Mouse (Mus musculus) myocyte (in vitro differentiated cells): ENCODE data around the gene Asna1.

Source experiments
- CEBPB ChIP-seq: IDR thresholded peaks from 2 replicates; pipeline ENCODE4 v1.6.1; 2011; ENCODE audit warnings: mild to moderate bottlenecking, moderate library complexity; ENCODE audit not compliant: poor library complexity, insufficient read depth, severe bottlenecking
- E2F4 ChIP-seq: IDR thresholded peaks from one replicate; pipeline ENCODE4 v1.6.1; 2011; ENCODE audit warnings: mild to moderate bottlenecking, control low read depth, moderate library complexity; ENCODE audit not compliant: insufficient read depth
- REST ChIP-seq: IDR thresholded peaks from one replicate; pipeline ENCODE4 v1.6.1; 2011; ENCODE audit warnings: mild to moderate bottlenecking, control low read depth, moderate library complexity; ENCODE audit not compliant: insufficient read depth, insufficient read length

DNA sequence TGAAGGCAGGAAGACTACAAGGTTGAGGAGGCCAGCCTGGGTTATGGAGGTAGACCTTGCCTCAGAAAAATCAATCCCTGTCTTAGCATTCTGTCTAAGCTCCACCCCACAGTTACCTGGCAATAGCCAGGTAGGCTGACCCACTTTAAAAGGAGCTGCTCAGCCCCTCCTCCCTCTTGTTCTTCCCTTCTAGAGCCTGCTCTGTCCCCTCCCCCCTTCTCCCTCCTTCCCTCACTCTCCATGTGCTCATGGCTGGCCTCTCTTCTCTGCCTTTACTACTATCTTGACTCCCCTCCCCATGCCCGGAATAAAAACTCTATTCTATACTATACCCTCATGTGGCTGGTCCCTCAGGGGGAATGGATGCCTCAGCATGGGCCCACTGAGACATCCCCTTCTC is 8.8 kb upstream of the Asna1 start:
- TF ChIP-seq REST = no peak
- no peak for TF ChIP-seq CEBPB
- no peak for TF ChIP-seq E2F4
